Mouse (Mus musculus) midbrain, embryonic 16.5 days (tissue): ENCODE results near the gene Hmg20b. TPM values are rescaled to one million over a fixed set of nuclear protein-coding genes. Genes with fewer than 3 reads are reported as not detected.

Source experiments
- ATAC-seq: fragments of 200-750 bp; cut with Nextera tagmentation; 2 replicates; pipeline ENCODE4 v1.8.0; 2017; ENCODE audit warnings: moderate TSS enrichment
- H3K27ac ChIP-seq: fragments of 300-500 bp; sonication (generic); 2 replicates; pipeline ENCODE4 v1.5.1; 2014; ENCODE audit warnings: mild to moderate bottlenecking, low read length, mixed read lengths
- H3K27me3 ChIP-seq: fragments of 300-500 bp; sonication (generic); 2 replicates; pipeline ENCODE4 v1.6.1; 2014; ENCODE audit warnings: low read depth, low read length, mixed read lengths; ENCODE audit not compliant: control insufficient read depth, insufficient read depth
- H3K36me3 ChIP-seq: fragments of 300-500 bp; sonication (generic); 2 replicates; pipeline ENCODE4 v1.6.1; 2014; ENCODE audit warnings: mild to moderate bottlenecking, low read length, moderate library complexity, mixed read lengths; ENCODE audit not compliant: control insufficient read depth, insufficient read depth
- H3K4me1 ChIP-seq: fragments of 300-500 bp; sonication (generic); 2 replicates; pipeline ENCODE4 v1.6.1; 2014; ENCODE audit warnings: mild to moderate bottlenecking, low read length, mixed read lengths; ENCODE audit not compliant: control insufficient read depth, insufficient read depth
- H3K4me2 ChIP-seq: fragments of 300-500 bp; sonication (generic); 2 replicates; pipeline ENCODE4 v1.6.1; 2014; ENCODE audit warnings: mild to moderate bottlenecking, low read length, mixed read lengths
- H3K4me3 ChIP-seq: fragments of 300-500 bp; sonication (generic); 2 replicates; pipeline ENCODE4 v1.5.1; 2014; ENCODE audit warnings: low read depth, mild to moderate bottlenecking, low read length, moderate library complexity, mixed read lengths
- H3K9ac ChIP-seq: fragments of 300-500 bp; sonication (generic); 2 replicates; pipeline ENCODE4 v1.6.1; 2014; ENCODE audit warnings: low read depth, low read length, mixed read lengths
- H3K9me3 ChIP-seq: fragments of 300-500 bp; sonication (generic); replicated peaks from 2 replicates; pipeline ENCODE4 v1.6.1; 2014; ENCODE audit warnings: mild to moderate bottlenecking, low read length, mixed read lengths; ENCODE audit not compliant: control insufficient read depth, poor library complexity, severe bottlenecking
- WGBS: fragments of 180-500 bp; shearing (Covaris S2); extraction: QIAGEN DNeasy Blood & Tissue Kit; methylation state at CpG from one replicate; pipeline ENCODE4 v1.1.7; 2014; 5-methylcytosine and 5-hydroxymethylcytosine counted together
- microRNA-seq: library from miRNA; unstranded; fragments of <30 nt; microRNA quantifications from one replicate; pipeline ENCODE4, GENCODE M21; 2017
- polyA plus RNA-seq: library from polyadenylated mRNA; unstranded; fragments of >200 nt; fragmentation: Nextera tagmentation; extraction: Ambion mirVana; gene quantifications from 2 replicates; pipeline ENCODE4 v1.2.1, GENCODE M21; 2015

The Hmg20b gene
- polyA plus RNA-seq, 1 experiment from 2014 or later = 25.0 TPM

DNA sequence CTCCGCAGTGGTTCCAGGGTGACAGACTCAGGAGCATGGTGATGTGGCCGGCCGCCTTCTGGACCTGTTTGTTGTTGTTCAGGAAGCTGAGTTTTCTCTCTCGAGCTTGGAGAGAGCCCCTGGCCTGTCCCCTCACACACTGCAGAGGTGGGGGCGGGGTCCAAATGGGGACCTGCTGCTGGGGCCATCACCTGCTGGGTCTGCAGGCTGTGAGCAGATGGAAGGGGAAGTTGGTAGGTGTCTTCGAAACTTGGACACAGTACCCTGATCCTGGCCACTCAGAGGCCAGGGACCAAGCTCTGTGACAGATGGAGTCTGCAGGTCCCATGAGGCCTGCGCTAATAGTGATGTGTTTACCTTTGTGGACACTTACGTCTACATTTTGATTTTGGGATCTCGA lies 49.0 kb downstream of the Hmg20b start:
- peaks cover 7% of the 10 kb centered on the region for H3K36me3 ChIP-seq
- no peak overlapping the region for H3K27ac ChIP-seq
- H3K4me1 ChIP-seq = peaks cover 5% of the 10 kb centered on the region
- no peaks in the 10 kb centered on the region for H3K9me3 ChIP-seq
- no peak overlapping the region for H3K4me3 ChIP-seq
- no peak for ATAC-seq
- 81% methylated on average over 9 of the region's 9 CpGs for WGBS
- H3K9ac ChIP-seq = no peak overlapping the region
- no peaks in the 10 kb centered on the region for H3K27me3 ChIP-seq
- H3K4me2 ChIP-seq = no peak overlapping the region

DNA sequence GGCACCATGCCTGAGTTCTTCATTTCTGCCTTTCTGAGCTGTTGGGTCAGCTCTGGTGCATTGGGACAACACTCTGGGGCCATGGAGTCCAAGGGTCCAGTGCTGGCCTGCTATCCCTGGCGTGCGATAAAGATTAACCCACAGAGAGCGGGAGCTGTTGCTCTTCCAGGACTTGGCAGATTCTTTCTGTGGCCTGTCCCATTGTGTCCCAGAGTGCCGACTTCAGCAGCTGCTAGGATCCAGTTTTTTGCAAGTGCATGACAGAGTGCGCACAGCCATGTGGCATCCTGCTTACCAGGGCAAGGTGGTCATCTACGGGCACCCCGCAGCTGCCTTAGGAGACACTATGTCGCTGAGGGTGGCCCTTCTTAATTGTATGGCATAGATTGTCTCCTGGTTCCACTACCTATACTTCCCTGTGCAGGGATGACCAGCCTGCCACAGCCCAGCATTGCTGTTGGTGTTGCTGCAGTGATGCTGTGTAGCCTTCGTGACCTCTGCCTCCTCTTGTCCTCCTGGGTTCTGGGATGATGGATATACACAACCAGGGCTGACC lies 49.9 kb downstream of the Hmg20b start:
- Histone ChIP-seq H3K36me3 (no peaks in the 10 kb centered on the region), H3K9ac (no peak overlapping the region), H3K27ac (no peak overlapping the region), H3K4me2 (no peak overlapping the region), H3K4me1 (peaks cover 9% of the 10 kb centered on the region), H3K27me3 (no peaks in the 10 kb centered on the region), H3K4me3 (no peak overlapping the region), H3K9me3 (no peaks in the 10 kb centered on the region)
- WGBS = 85% methylated on average over 9 of the region's 9 CpGs
- ATAC-seq = no peak

DNA sequence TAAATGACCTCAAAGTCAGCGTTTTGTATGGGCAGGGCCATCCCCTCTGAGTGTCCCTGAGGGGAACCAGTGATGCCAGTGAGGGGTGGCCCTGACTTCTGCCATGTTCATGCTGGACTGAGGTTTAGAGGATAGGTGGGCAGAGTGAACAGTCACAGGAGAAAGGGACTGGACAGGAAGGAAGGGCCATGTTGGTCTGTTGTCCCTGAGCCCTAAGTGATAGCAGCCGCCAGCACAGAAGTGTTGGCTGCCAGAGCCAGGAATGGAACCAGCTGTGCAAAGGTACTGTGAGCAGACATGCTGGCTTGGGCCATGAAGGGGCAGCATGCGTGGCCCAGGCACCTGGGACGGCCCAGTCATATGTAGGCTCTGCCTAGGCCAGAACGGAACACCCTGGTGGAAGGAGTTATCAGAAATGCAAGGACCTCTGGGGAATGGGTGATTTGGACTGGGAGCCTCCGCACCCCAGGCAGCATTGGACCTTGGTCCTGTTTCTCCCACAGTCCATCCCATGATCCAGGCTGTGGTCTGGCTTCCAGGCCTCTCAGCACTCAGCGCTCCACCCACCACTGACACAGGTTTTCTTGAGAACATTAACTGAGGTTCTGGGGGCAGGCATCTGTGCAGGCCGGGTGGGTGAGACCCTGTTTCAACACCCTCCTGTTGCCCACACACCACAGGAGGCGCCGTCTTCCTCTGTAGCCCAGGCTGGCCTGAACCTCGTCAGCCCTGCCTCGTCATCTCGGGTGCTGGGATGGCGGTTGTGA lies 50.5 kb downstream of the Hmg20b start:
- H3K27ac ChIP-seq = no peak overlapping the region
- ATAC-seq = no peak
- H3K9me3 ChIP-seq = no peaks in the 10 kb centered on the region
- WGBS = 92% methylated on average over 14 of the region's 14 CpGs
- H3K4me1 ChIP-seq = peaks cover 15% of the 10 kb centered on the region
- H3K9ac ChIP-seq = no peak overlapping the region; the same call in 1 of the 2 replicates
- H3K4me2 ChIP-seq = no peak overlapping the region
- H3K36me3 ChIP-seq = no peaks in the 10 kb centered on the region
- H3K27me3 ChIP-seq = no peaks in the 10 kb centered on the region
- no peak overlapping the region for H3K4me3 ChIP-seq

DNA sequence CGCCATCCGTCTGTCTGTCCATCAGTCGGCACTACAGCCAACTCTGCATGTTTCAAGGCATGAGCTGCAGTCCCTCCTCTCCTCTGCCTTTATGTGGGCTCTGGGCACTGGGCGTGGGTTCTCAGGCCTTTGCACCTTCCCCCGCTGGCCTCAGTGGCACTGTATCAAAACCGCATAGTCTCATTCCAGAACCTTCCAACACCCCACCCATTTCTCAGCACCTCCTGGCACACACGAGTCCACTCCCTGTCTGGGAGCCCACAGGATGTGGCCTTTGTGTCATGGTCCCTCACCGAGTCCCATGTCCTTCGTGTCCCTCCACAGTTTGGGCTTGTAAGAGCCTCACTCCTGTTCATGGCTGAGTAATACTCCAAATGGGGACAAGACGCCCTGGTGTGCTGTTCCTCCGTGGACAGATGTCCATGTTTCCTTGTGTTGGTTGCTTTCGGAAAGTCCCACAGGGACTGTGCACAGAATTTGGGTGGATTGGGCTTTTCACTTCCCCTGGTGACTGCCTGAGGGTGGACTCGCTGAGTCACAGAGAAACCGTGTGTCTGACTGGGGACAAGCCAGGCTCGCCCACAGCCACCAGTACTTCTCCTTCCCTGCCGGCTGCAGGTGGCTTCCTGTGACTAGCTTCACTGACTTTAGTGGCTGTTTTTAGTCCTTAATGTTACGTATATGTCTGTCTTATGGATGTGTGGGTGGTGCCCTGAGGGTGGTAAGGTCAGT lies 51.7 kb downstream of the Hmg20b start:
- Histone ChIP-seq H3K9ac (no peak overlapping the region), H3K36me3 (no peaks in the 10 kb centered on the region), H3K9me3 (no peaks in the 10 kb centered on the region), H3K27ac (no peak overlapping the region), H3K4me1 (peaks cover 24% of the 10 kb centered on the region), H3K27me3 (no peaks in the 10 kb centered on the region), H3K4me3 (no peak overlapping the region), H3K4me2 (no peak overlapping the region)
- ATAC-seq = no peak
- WGBS = 93% methylated on average over 17 of the region's 17 CpGs

DNA sequence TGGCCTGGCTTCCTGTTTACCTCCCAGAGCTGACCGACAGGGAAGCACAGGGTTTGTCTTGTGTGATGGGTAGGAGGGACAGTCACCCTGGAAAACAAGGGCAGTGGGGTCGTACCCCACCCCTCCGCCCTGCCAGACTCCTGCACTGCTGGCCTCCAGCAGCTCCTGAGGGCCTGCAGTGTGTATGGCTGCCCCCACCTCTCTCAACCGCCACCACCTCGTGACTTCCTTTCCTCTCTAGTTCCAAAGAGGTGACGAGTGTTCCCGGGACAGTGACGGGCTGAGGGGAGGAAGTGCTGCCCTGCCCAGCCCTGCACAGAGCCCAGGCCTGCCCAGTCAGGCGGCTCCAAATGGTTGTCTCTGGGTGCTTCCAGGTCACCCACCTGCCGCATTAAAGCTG lies 52.4 kb downstream of the Hmg20b start:
- H3K27me3 ChIP-seq = no peaks in the 10 kb centered on the region
- no peaks in the 10 kb centered on the region for H3K36me3 ChIP-seq
- H3K9ac ChIP-seq = no peak overlapping the region
- H3K9me3 ChIP-seq = no peaks in the 10 kb centered on the region
- WGBS = 81% methylated on average over 10 of the region's 10 CpGs
- peaks cover 19% of the 10 kb centered on the region for H3K4me1 ChIP-seq
- H3K4me2 ChIP-seq = no peak overlapping the region
- no peak overlapping the region for H3K4me3 ChIP-seq
- H3K27ac ChIP-seq = 0 out of 2 replicates have a peak overlapping the region, but pooled peaks have one; percentile 22
- ATAC-seq = no peak

DNA sequence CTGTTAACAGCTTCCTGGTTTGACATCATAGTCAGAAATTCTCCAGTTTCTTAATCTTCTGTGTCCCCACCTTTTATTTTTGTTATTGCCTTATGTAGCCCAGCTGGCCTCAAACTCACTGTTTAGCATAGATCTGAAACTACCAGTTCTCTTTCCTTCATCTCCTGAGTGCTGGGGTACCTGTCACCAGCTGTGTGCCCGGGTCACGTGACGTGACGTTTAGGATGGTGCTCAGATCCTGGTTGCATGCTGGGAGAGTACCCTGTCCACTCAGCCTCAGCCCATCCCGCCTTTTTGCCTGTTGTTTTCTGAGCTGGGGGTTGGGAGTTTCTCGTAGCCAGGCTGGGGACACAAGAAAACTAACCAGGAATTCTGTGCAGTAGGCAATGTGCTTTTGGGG lies 53.0 kb downstream of the Hmg20b start:
- Histone ChIP-seq H3K9me3 (no peaks in the 10 kb centered on the region), H3K4me1 (peaks cover 19% of the 10 kb centered on the region), H3K27ac (no peak overlapping the region), H3K36me3 (no peaks in the 10 kb centered on the region), H3K27me3 (no peaks in the 10 kb centered on the region), H3K4me3 (no peak overlapping the region), H3K4me2 (no peak overlapping the region), H3K9ac (no peak overlapping the region)
- no peak for ATAC-seq
- 86% methylated on average over 6 of the region's 6 CpGs for WGBS

Small RNAs within 50 kb of the gene (microRNA-seq; reads per million reads assigned to microRNA genes)
- gene Mir6913 = not detected

Other genes starting within 250 kb of the Hmg20b start
- 227 and 233 TPM in 2 replicates for gene Map2k2, start 244.6 kb downstream of the Hmg20b start, polyA plus RNA-seq
- 11.3 and 12.6 TPM in 2 replicates for gene Zbtb7a, start 215.3 kb downstream of the Hmg20b start, polyA plus RNA-seq
- 49.7 and 52.2 TPM in 2 replicates for gene Pias4, start 182.6 kb downstream of the Hmg20b start, polyA plus RNA-seq
- gene Eef2, start 173.8 kb downstream of the Hmg20b start, polyA plus RNA-seq = 535 and 543 TPM in 2 replicates
- 52.5 and 58.3 TPM in 2 replicates for gene Dapk3, start 167.5 kb downstream of the Hmg20b start, polyA plus RNA-seq
- gene 4930442H23Rik, start 166.6 kb downstream of the Hmg20b start, polyA plus RNA-seq = not detected in 2 replicates
- gene Nmrk2, start 148.4 kb downstream of the Hmg20b start, polyA plus RNA-seq = 0.19 TPM in 1 of 2 replicates, not detected in the other
- gene Atcay, start 119.6 kb downstream of the Hmg20b start, polyA plus RNA-seq = 96.8 and 102 TPM in 2 replicates
- gene Zfr2, start 117.3 kb downstream of the Hmg20b start, polyA plus RNA-seq = 26.5 and 31.0 TPM in 2 replicates
- 43.3 and 67.9 TPM in 2 replicates for gene Matk, start 97.5 kb downstream of the Hmg20b start, polyA plus RNA-seq
- 128 and 130 TPM in 2 replicates for gene Mrpl54, start 83.5 kb downstream of the Hmg20b start, polyA plus RNA-seq
- 28.8 and 33.8 TPM in 2 replicates for gene Apba3, start 83.5 kb downstream of the Hmg20b start, polyA plus RNA-seq
- 9.2 and 10.1 TPM in 2 replicates for gene Tjp3, start 58.9 kb downstream of the Hmg20b start, polyA plus RNA-seq
- gene Pip5k1c, start 57.5 kb downstream of the Hmg20b start, polyA plus RNA-seq = 135 and 147 TPM in 2 replicates
- 27.6 and 28.3 TPM in 2 replicates for gene Cactin, start 29.4 kb downstream of the Hmg20b start, polyA plus RNA-seq
- 4.8 and 5.2 TPM in 2 replicates for gene Tbxa2r, start 21.7 kb downstream of the Hmg20b start, polyA plus RNA-seq
- not detected in 2 replicates for gene Gipc3, start 7.2 kb downstream of the Hmg20b start, polyA plus RNA-seq
- 17.2 and 18.1 TPM in 2 replicates for gene Mfsd12, start 7.0 kb upstream of the Hmg20b start, polyA plus RNA-seq
- 0.63 and 0.80 TPM in 2 replicates for gene 4930404N11Rik, start 15.3 kb upstream of the Hmg20b start, polyA plus RNA-seq
- 145 and 146 TPM in 2 replicates for gene Fzr1, start 28.0 kb upstream of the Hmg20b start, polyA plus RNA-seq
- 77.5 and 86.2 TPM in 2 replicates for gene Dohh, start 33.9 kb upstream of the Hmg20b start, polyA plus RNA-seq
- 6.1 and 8.2 TPM in 2 replicates for gene Gm48551, start 34.0 kb upstream of the Hmg20b start, polyA plus RNA-seq
- 2.3 and 3.3 TPM in 2 replicates for gene Gm48552, start 38.5 kb upstream of the Hmg20b start, polyA plus RNA-seq
- 1.2 and 1.4 TPM in 2 replicates for gene Smim24, start 42.6 kb upstream of the Hmg20b start, polyA plus RNA-seq
- gene Nfic, start 105.2 kb upstream of the Hmg20b start, polyA plus RNA-seq = 15.4 and 17.2 TPM in 2 replicates
- 88.3 and 103 TPM in 2 replicates for gene Celf5, start 132.2 kb upstream of the Hmg20b start, polyA plus RNA-seq
- 61.1 and 61.3 TPM in 2 replicates for gene Ncln, start 145.9 kb upstream of the Hmg20b start, polyA plus RNA-seq
- 0.44 and 0.58 TPM in 2 replicates for gene S1pr4, start 149.7 kb upstream of the Hmg20b start, polyA plus RNA-seq
- gene Gna15, start 173.7 kb upstream of the Hmg20b start, polyA plus RNA-seq = 0.80 and 0.87 TPM in 2 replicates
- 89.7 and 90.2 TPM in 2 replicates for gene Gna11, start 194.7 kb upstream of the Hmg20b start, polyA plus RNA-seq
- 700 and 706 TPM in 2 replicates for gene Aes, start 209.0 kb upstream of the Hmg20b start, polyA plus RNA-seq
- 39.0 and 54.8 TPM in 2 replicates for gene Tle2, start 224.1 kb upstream of the Hmg20b start, polyA plus RNA-seq